8 mouse cellular contexts compared by ENCODE assay signal in genomic region chr16:44391877-44392548, GRCm38 (mm10). TPM values are rescaled to one million over a fixed set of nuclear protein-coding genes. Genes with fewer than 3 reads are reported as not detected.
DNase-seq lines count a peak whose midpoint lies in the region; ATAC-seq and TF ChIP-seq lines count a peak whose summit lies in the region.

No protein-coding gene starts in this region.

- H3K4me2 ChIP-seq in kidney, embryonic 15.5 days: peak overlapping the region; percentile 36; the same call in 1 of the 2 replicates
- no peak overlapping the region for H3K4me2 ChIP-seq in limb, embryonic 14.5 days (replicated peaks; ENCODE audit: low read depth, low read length, severe bottlenecking)
- H3K4me2 ChIP-seq in neural tube, embryonic 11.5 days (ENCODE audit: low read depth): no peak overlapping the region

- no peak overlapping the region for H3K9ac ChIP-seq in kidney, embryonic 15.5 days
- H3K9ac ChIP-seq in limb, embryonic 14.5 days (ENCODE audit: low read depth, low read length, severe bottlenecking): no peak overlapping the region
- H3K9ac ChIP-seq in neural tube, embryonic 11.5 days (ENCODE audit: low read length): no peak overlapping the region

- H3K36me3 ChIP-seq in E14TG2a.4 (ENCODE audit: insufficient read depth, low read length): peaks cover 20% of the 10 kb centered on the region
- peaks cover 33% of the 10 kb centered on the region for H3K36me3 ChIP-seq in kidney, embryonic 15.5 days
- peaks cover 6% of the 10 kb centered on the region; the same call in 1 of the 2 replicates for H3K36me3 ChIP-seq in limb, embryonic 14.5 days (ENCODE audit: control insufficient read depth, insufficient read depth, low read length)
- H3K36me3 ChIP-seq in neural tube, embryonic 11.5 days (ENCODE audit: control insufficient read depth, insufficient read depth, low read length): peaks cover 3% of the 10 kb centered on the region; the same call in 1 of the 2 replicates

- no peaks in the 10 kb centered on the region for H3K27me3 ChIP-seq in E14TG2a.4 (ENCODE audit: insufficient read depth, low read length)
- H3K27me3 ChIP-seq in kidney, embryonic 15.5 days: no peaks in the 10 kb centered on the region
- H3K27me3 ChIP-seq in limb, embryonic 14.5 days (ENCODE audit: control insufficient read depth, insufficient read depth, low read length): no peaks in the 10 kb centered on the region
- no peaks in the 10 kb centered on the region for H3K27me3 ChIP-seq in neural tube, embryonic 11.5 days (ENCODE audit: control insufficient read depth, insufficient read depth, low read length)

- no peaks in the 10 kb centered on the region for H3K9me3 ChIP-seq in E14TG2a.4 (ENCODE audit: low read length)
- H3K9me3 ChIP-seq in kidney, embryonic 15.5 days (replicated peaks): no peaks in the 10 kb centered on the region
- no peaks in the 10 kb centered on the region for H3K9me3 ChIP-seq in limb, embryonic 14.5 days (ENCODE audit: control insufficient read depth, low read length)
- H3K9me3 ChIP-seq in neural tube, embryonic 11.5 days (ENCODE audit: control insufficient read depth, low read length): no peaks in the 10 kb centered on the region

- WGBS in kidney, embryonic 15.5 days: 31% methylated on average over 9 of the region's 9 CpGs
- 40% methylated on average over 9 of the region's 9 CpGs for WGBS in limb, embryonic 14.5 days
- WGBS in neural tube, embryonic 11.5 days: 41% methylated on average over 9 of the region's 9 CpGs

- H3K4me1 ChIP-seq in E14TG2a.4 (replicated peaks; ENCODE audit: low read depth, low read length): peaks cover 22% of the 10 kb centered on the region
- H3K4me1 ChIP-seq in kidney, embryonic 15.5 days: peaks cover 14% of the 10 kb centered on the region; the same call in 1 of the 2 replicates
- peaks cover 18% of the 10 kb centered on the region for H3K4me1 ChIP-seq in limb, embryonic 14.5 days (ENCODE audit: control insufficient read depth, insufficient read depth, low read length)
- peaks cover 2% of the 10 kb centered on the region; the same call in 1 of the 2 replicates for H3K4me1 ChIP-seq in neural tube, embryonic 11.5 days (ENCODE audit: control insufficient read depth, insufficient read depth, low read length)

- H3K27ac ChIP-seq in kidney, embryonic 15.5 days: peak overlapping the region; percentile 51; the same call in 1 of the 2 replicates
- H3K27ac ChIP-seq in limb, embryonic 14.5 days (replicated peaks; ENCODE audit: low read depth, low read length): no peak overlapping the region
- no peak overlapping the region for H3K27ac ChIP-seq in neural tube, embryonic 11.5 days (ENCODE audit: low read depth, low read length)

- peak; percentile 87 for TF ChIP-seq CTCF in E14TG2a.4 (conservative IDR thresholded peaks at IDR 0.05; ENCODE audit: low read length)

- peak; percentile 41 for DNase-seq in 3134 (ENCODE audit: extremely low read depth, insufficient read length, low spot score)
- DNase-seq in c-Kit-positive CD71-negative TER-119-negative erythroid progenitor cells, embryonic 14.5 days (ENCODE audit: low read depth): peak; percentile 36
- DNase-seq in limb, embryonic 14.5 days (ENCODE audit: low spot score): peak; percentile 6
- DNase-seq in neural tube, embryonic 11.5 days (ENCODE audit: low spot score): peak; percentile 64
- DNase-seq in thymus, postnatal 36 days: peak; percentile 20 to 25

- peak; percentile 86 for ATAC-seq in frontal cortex, adult (ENCODE audit: low TSS enrichment)
- peak; percentile 75 for ATAC-seq in kidney, embryonic 15.5 days (replicated peaks; ENCODE audit: low FRiP score)
- ATAC-seq in limb, embryonic 14.5 days (ENCODE audit: low FRiP score, low read depth): no peak
- no peak for ATAC-seq in neural tube, embryonic 11.5 days (ENCODE audit: insufficient read depth, low FRiP score, low TSS enrichment)

- TF ChIP-seq POLR2A in limb, embryonic 14.5 days (IDR thresholded peaks at IDR 0.05; ENCODE audit: borderline replicate concordance, extremely low read depth, insufficient read depth, insufficient read length): no peak

- no peak overlapping the region for H3K4me3 ChIP-seq in E14TG2a.4 (replicated peaks; ENCODE audit: low read length)
- H3K4me3 ChIP-seq in kidney, embryonic 15.5 days (replicated peaks): no peak overlapping the region
- no peak overlapping the region for H3K4me3 ChIP-seq in limb, embryonic 14.5 days (replicated peaks; ENCODE audit: low read length)
- no peak overlapping the region for H3K4me3 ChIP-seq in neural tube, embryonic 11.5 days (ENCODE audit: low read depth, low read length)

RNA-seq across cellular contexts. Expression of gene Cfap44, which starts 2.6 kb away (rescaled TPM):
- 0.32 and 0.40 TPM in 2 replicates for polyA plus RNA-seq in kidney, embryonic 15.5 days (2015; fragmentation: Nextera tagmentation; extraction: Ambion mirVana)
- 0.36 and 0.47 TPM in 2 replicates for polyA plus RNA-seq in limb, embryonic 14.5 days (2012; rRNA removed)
- 0.66 and 1.9 TPM in 2 replicates for polyA plus RNA-seq in limb, embryonic 14.5 days (2014; fragmentation: Nextera tagmentation; extraction: Ambion mirVana)
- 0.44 and 0.95 TPM in 2 replicates for polyA plus RNA-seq in neural tube, embryonic 11.5 days (2014; fragmentation: Nextera tagmentation; extraction: Ambion mirVana)

RNA-seq across cellular contexts. Expression of gene Spice1, which starts 45.1 kb away (rescaled TPM):
- polyA plus RNA-seq in kidney, embryonic 15.5 days (2015; fragmentation: Nextera tagmentation; extraction: Ambion mirVana): 28.1 and 31.2 TPM in 2 replicates
- 30.0 and 34.4 TPM in 2 replicates for polyA plus RNA-seq in limb, embryonic 14.5 days (2012; rRNA removed)
- polyA plus RNA-seq in limb, embryonic 14.5 days (2014; fragmentation: Nextera tagmentation; extraction: Ambion mirVana): 25.6 and 28.9 TPM in 2 replicates
- 29.9 and 33.0 TPM in 2 replicates for polyA plus RNA-seq in neural tube, embryonic 11.5 days (2014; fragmentation: Nextera tagmentation; extraction: Ambion mirVana)

RNA-seq across cellular contexts. Expression of gene Sidt1, which starts 59.0 kb away (rescaled TPM):
- polyA plus RNA-seq in kidney, embryonic 15.5 days (2015; fragmentation: Nextera tagmentation; extraction: Ambion mirVana): 0.80 and 0.99 TPM in 2 replicates
- polyA plus RNA-seq in limb, embryonic 14.5 days (2012; rRNA removed): 0.79 and 1.1 TPM in 2 replicates
- 0.12 and 0.40 TPM in 2 replicates for polyA plus RNA-seq in limb, embryonic 14.5 days (2014; fragmentation: Nextera tagmentation; extraction: Ambion mirVana)
- 0.18 and 0.32 TPM in 2 replicates for polyA plus RNA-seq in neural tube, embryonic 11.5 days (2014; fragmentation: Nextera tagmentation; extraction: Ambion mirVana)

Comparison
In these comparisons a context has a peak if more than half of its experiments do, and no peak if none do; other contexts are left out.
1. DNase-seq: peak in every context shown above with its lines; median percentile 64 in neural tube, embryonic 11.5 days; 41 in 3134; 36 in c-Kit-positive CD71-negative TER-119-negative erythroid progenitor cells, embryonic 14.5 days; 22 in thymus, postnatal 36 days; 6 in limb, embryonic 14.5 days.
2. ATAC-seq: peak in frontal cortex, adult (single experiment) and kidney, embryonic 15.5 days (single experiment); none in limb, embryonic 14.5 days (single experiment) and neural tube, embryonic 11.5 days (single experiment).